Mouse (Mus musculus): ENCODE results near the gene Rars. TPM values are rescaled to one million over a fixed set of nuclear protein-coding genes. Genes with fewer than 3 reads are reported as not detected.

The Rars gene
- polyA plus RNA-seq, 1 experiment from 2014 or later: 93.4 TPM

- H3K36me3 ChIP-seq: peaks cover 74% of the 10 kb centered on the region
- H3K9me3 ChIP-seq (replicated peaks): no peaks in the 10 kb centered on the region
- WGBS: 96% methylated on average over 4 of the region's 4 CpGs
- no peaks in the 10 kb centered on the region for H3K27me3 ChIP-seq
- no peak overlapping the region for H3K9ac ChIP-seq
- no peak for ATAC-seq (replicated peaks; ENCODE audit: low FRiP score)
- H3K4me2 ChIP-seq: no peak overlapping the region
- H3K27ac ChIP-seq: no peak overlapping the region
- no peaks in the 10 kb centered on the region for H3K4me1 ChIP-seq
- H3K4me3 ChIP-seq (replicated peaks): no peak overlapping the region
These were observed 49.8 kb downstream of the Rars start for GRCm38 (mm10) chr11:35784537-35784936.

- Histone ChIP-seq H3K4me1 (no peaks in the 10 kb centered on the region), H3K27ac (no peak overlapping the region), H3K9ac (no peak overlapping the region), H3K9me3 (replicated peaks) (no peaks in the 10 kb centered on the region), H3K27me3 (no peaks in the 10 kb centered on the region), H3K36me3 (peaks cover 74% of the 10 kb centered on the region), H3K4me3 (replicated peaks) (no peak overlapping the region), H3K4me2 (no peak overlapping the region)
- WGBS: 84% methylated on average over 3 of the region's 3 CpGs
- ATAC-seq (replicated peaks; ENCODE audit: low FRiP score): no peak
These were observed 50.3 kb downstream of the Rars start for GRCm38 (mm10) chr11:35784002-35784401.

- Histone ChIP-seq H3K4me2 (no peak overlapping the region), H3K27me3 (no peaks in the 10 kb centered on the region), H3K27ac (no peak overlapping the region), H3K4me3 (replicated peaks) (no peak overlapping the region), H3K9me3 (replicated peaks) (no peaks in the 10 kb centered on the region), H3K9ac (no peak overlapping the region), H3K36me3 (peaks cover 79% of the 10 kb centered on the region), H3K4me1 (no peaks in the 10 kb centered on the region)
- no peak for ATAC-seq (replicated peaks; ENCODE audit: low FRiP score)
- WGBS: 92% methylated on average over 5 of the region's 5 CpGs
These were observed 51.3 kb downstream of the Rars start for GRCm38 (mm10) chr11:35783038-35783437.

- 97% methylated on average over 3 of the region's 3 CpGs for WGBS
- no peak overlapping the region for H3K4me3 ChIP-seq (replicated peaks)
- no peak for ATAC-seq (replicated peaks; ENCODE audit: low FRiP score)
- peaks cover 83% of the 10 kb centered on the region for H3K36me3 ChIP-seq
- no peaks in the 10 kb centered on the region for H3K4me1 ChIP-seq
- no peaks in the 10 kb centered on the region for H3K9me3 ChIP-seq (replicated peaks)
- H3K4me2 ChIP-seq: no peak overlapping the region
- no peak overlapping the region for H3K9ac ChIP-seq
- H3K27ac ChIP-seq: no peak overlapping the region
- H3K27me3 ChIP-seq: no peaks in the 10 kb centered on the region
These were observed 51.9 kb downstream of the Rars start for GRCm38 (mm10) chr11:35782444-35782843.

GRCm38 (mm10) chr11:35780336-35780735, 54.0 kb downstream of the Rars start:
- Histone ChIP-seq H3K4me2 (no peak overlapping the region), H3K4me3 (replicated peaks) (no peak overlapping the region), H3K27ac (no peak overlapping the region), H3K36me3 (peaks cover 87% of the 10 kb centered on the region), H3K9me3 (replicated peaks) (no peaks in the 10 kb centered on the region), H3K27me3 (no peaks in the 10 kb centered on the region), H3K4me1 (no peaks in the 10 kb centered on the region), H3K9ac (no peak overlapping the region)
- ATAC-seq (replicated peaks; ENCODE audit: low FRiP score): no peak
- 83% methylated on average over 3 of the region's 3 CpGs for WGBS

GRCm38 (mm10) chr11:35776452-35776851, 57.9 kb downstream of the Rars start:
- H3K9me3 ChIP-seq (replicated peaks): no peaks in the 10 kb centered on the region
- 94% methylated on average over 3 of the region's 3 CpGs for WGBS
- no peak overlapping the region for H3K9ac ChIP-seq
- no peak overlapping the region for H3K27ac ChIP-seq
- no peak for ATAC-seq (replicated peaks; ENCODE audit: low FRiP score)
- no peak overlapping the region for H3K4me2 ChIP-seq
- no peaks in the 10 kb centered on the region for H3K27me3 ChIP-seq
- H3K4me3 ChIP-seq (replicated peaks): no peak overlapping the region
- peaks cover 56% of the 10 kb centered on the region for H3K36me3 ChIP-seq
- peaks cover 4% of the 10 kb centered on the region; the same call in 1 of the 2 replicates for H3K4me1 ChIP-seq

- Histone ChIP-seq H3K36me3 (peaks cover 51% of the 10 kb centered on the region), H3K27me3 (no peaks in the 10 kb centered on the region), H3K4me3 (replicated peaks) (no peak overlapping the region), H3K4me1 (peaks cover 12% of the 10 kb centered on the region), H3K9ac (no peak overlapping the region), H3K4me2 (no peak overlapping the region), H3K9me3 (replicated peaks) (no peaks in the 10 kb centered on the region), H3K27ac (no peak overlapping the region)
- no peak for ATAC-seq (replicated peaks; ENCODE audit: low FRiP score)
- 91% methylated on average over 3 of the region's 3 CpGs for WGBS
These were observed 58.7 kb downstream of the Rars start for GRCm38 (mm10) chr11:35775606-35776005.

- no peaks in the 10 kb centered on the region for H3K9me3 ChIP-seq (replicated peaks)
- H3K4me3 ChIP-seq (replicated peaks): peak overlapping the region; percentile 92
- H3K27ac ChIP-seq: peak overlapping the region; percentile 94; the same call in 1 of the 2 replicates
- peak overlapping the region; percentile 76 for H3K4me2 ChIP-seq
- peaks cover 8% of the 10 kb centered on the region; the same call in 1 of the 2 replicates for H3K36me3 ChIP-seq
- 58% methylated on average over 9 of the region's 9 CpGs for WGBS
- ATAC-seq (replicated peaks; ENCODE audit: low FRiP score): no peak
- peak overlapping the region; percentile 93 for H3K9ac ChIP-seq
- H3K4me1 ChIP-seq: peaks cover 13% of the 10 kb centered on the region
- no peaks in the 10 kb centered on the region for H3K27me3 ChIP-seq
These were observed 63.4 kb downstream of the Rars start for GRCm38 (mm10) chr11:35770741-35771504.

- peak overlapping the region; percentile 94 for H3K27ac ChIP-seq
- H3K9ac ChIP-seq: peak overlapping the region; percentile 93
- H3K4me1 ChIP-seq: peaks cover 13% of the 10 kb centered on the region
- peaks cover 7% of the 10 kb centered on the region; the same call in 1 of the 2 replicates for H3K36me3 ChIP-seq
- no peaks in the 10 kb centered on the region for H3K9me3 ChIP-seq (replicated peaks)
- H3K4me3 ChIP-seq (replicated peaks): peak overlapping the region; percentile 92
- ATAC-seq (replicated peaks; ENCODE audit: low FRiP score): peak; percentile 95
- no peaks in the 10 kb centered on the region for H3K27me3 ChIP-seq
- H3K4me2 ChIP-seq: peak overlapping the region; percentile 76
- WGBS: under 1% methylated on average over 41 of the region's 41 CpGs
These were observed 64.4 kb downstream of the Rars start for GRCm38 (mm10) chr11:35769746-35770437.

GRCm38 (mm10) chr11:35769188-35769745, 65.0 kb downstream of the Rars start, which contains the start of gene Pank3:
Gene Pank3 (plus strand): TSS chr11:35769484.
- Histone ChIP-seq H3K27ac (peak within 1 kb of the TSS; percentile 94), H3K4me1 (peaks cover 13% of the 10 kb centered on the region), H3K27me3 (no peaks in the 10 kb centered on the region), H3K4me2 (peak within 1 kb of the TSS; percentile 76), H3K9me3 (replicated peaks) (no peaks in the 10 kb centered on the region), H3K4me3 (replicated peaks) (peak within 1 kb of the TSS; percentile 92), H3K36me3 (peaks cover 7% of the 10 kb centered on the region; the same call in 1 of the 2 replicates), H3K9ac (peak within 1 kb of the TSS; percentile 93)
- peak; percentile 100 for ATAC-seq (replicated peaks; ENCODE audit: low FRiP score)
- under 1% methylated on average over 50 of the region's 50 CpGs for WGBS

GRCm38 (mm10) chr11:35766845-35767244, 67.5 kb downstream of the Rars start:
- Histone ChIP-seq H3K9me3 (replicated peaks) (no peaks in the 10 kb centered on the region), H3K36me3 (no peaks in the 10 kb centered on the region), H3K27me3 (no peaks in the 10 kb centered on the region), H3K4me1 (peaks cover 13% of the 10 kb centered on the region), H3K27ac (no peak overlapping the region), H3K4me3 (replicated peaks) (no peak overlapping the region), H3K4me2 (no peak overlapping the region), H3K9ac (no peak overlapping the region)
- no peak for ATAC-seq (replicated peaks; ENCODE audit: low FRiP score)
- 84% methylated on average over 5 of the region's 5 CpGs for WGBS

- H3K4me2 ChIP-seq: no peak overlapping the region
- ATAC-seq (replicated peaks; ENCODE audit: low FRiP score): no peak
- H3K27ac ChIP-seq: no peak overlapping the region
- H3K9ac ChIP-seq: no peak overlapping the region
- no peaks in the 10 kb centered on the region for H3K9me3 ChIP-seq (replicated peaks)
- H3K4me1 ChIP-seq: peaks cover 20% of the 10 kb centered on the region
- no peaks in the 10 kb centered on the region for H3K27me3 ChIP-seq
- no peaks in the 10 kb centered on the region for H3K36me3 ChIP-seq
- WGBS: 92% methylated on average over 4 of the region's 4 CpGs
- no peak overlapping the region for H3K4me3 ChIP-seq (replicated peaks)
These were observed 73.7 kb downstream of the Rars start for GRCm38 (mm10) chr11:35760627-35761003.
